Mouse (Mus musculus) spleen, adult 2 months (tissue): ENCODE results near the gene Olfr419.

ENCODE experiments used
- CTCF ChIP-seq: fragments of 200-500 bp; IDR thresholded peaks from 2 replicates; pipeline ENCODE4 v1.5.1; 2011; ENCODE audit warnings: mild to moderate bottlenecking, inconsistent platforms; ENCODE audit not compliant: insufficient read depth, insufficient read length, insufficient replicate concordance; ENCODE audit errors: extremely low read depth
- POLR2A ChIP-seq: fragments of 200-500 bp; IDR thresholded peaks from 2 replicates; pipeline ENCODE4 v1.6.1; 2011; ENCODE audit warnings: low read depth, low read length, inconsistent platforms

- TF ChIP-seq CTCF (no peak), POLR2A (no peak)
These were observed 47.2 kb downstream of the Olfr419 start for GRCm38 (mm10) chr1:174204699-174205098.
